Mouse (Mus musculus): ENCODE data around the gene Itsn1. TPM values are rescaled to one million over a fixed set of nuclear protein-coding genes. Genes with fewer than 3 reads are reported as not detected.

The Itsn1 gene
- polyA plus RNA-seq, 1 experiment from 2014 or later, result 55.2 TPM

- Histone ChIP-seq H3K4me1 (replicated peaks) (peaks cover 14% of the 10 kb centered on the region), H3K36me3 (peaks cover 60% of the 10 kb centered on the region), H3K9ac (no peak overlapping the region), H3K27ac (peak overlapping the region; percentile 35; the same call in 1 of the 2 replicates), H3K4me3 (no peak overlapping the region), H3K27me3 (no peaks in the 10 kb centered on the region), H3K9me3 (no peaks in the 10 kb centered on the region), H3K4me2 (no peak overlapping the region)
- ATAC-seq (ENCODE audit: low FRiP score), result no peak
- 66% methylated on average over 12 of the region's 12 CpGs for WGBS
These were observed 160.8 kb downstream of the Itsn1 start for GRCm38 (mm10) chr16:91889831-91890230.

- Histone ChIP-seq H3K4me3 (no peak overlapping the region), H3K9ac (no peak overlapping the region), H3K9me3 (no peaks in the 10 kb centered on the region), H3K27ac (0 out of 2 replicates have a peak overlapping the region, but pooled peaks have one; percentile 23), H3K4me2 (no peak overlapping the region), H3K27me3 (no peaks in the 10 kb centered on the region), H3K36me3 (peaks cover 73% of the 10 kb centered on the region), H3K4me1 (replicated peaks) (peaks cover 6% of the 10 kb centered on the region)
- WGBS, result 87% methylated on average over 11 of the region's 11 CpGs
- ATAC-seq (ENCODE audit: low FRiP score), result no peak
These were observed 162.1 kb downstream of the Itsn1 start for GRCm38 (mm10) chr16:91891218-91891617.

GRCm38 (mm10) chr16:91896426-91896830 lies 167.3 kb downstream of the Itsn1 start:
- Histone ChIP-seq H3K9me3 (no peaks in the 10 kb centered on the region), H3K36me3 (peaks cover 80% of the 10 kb centered on the region), H3K27me3 (no peaks in the 10 kb centered on the region), H3K4me2 (no peak overlapping the region), H3K27ac (peak overlapping the region; percentile 45), H3K4me3 (no peak overlapping the region), H3K9ac (no peak overlapping the region), H3K4me1 (replicated peaks) (peaks cover 19% of the 10 kb centered on the region)
- 56% methylated on average over 6 of the region's 6 CpGs for WGBS
- no peak for ATAC-seq (ENCODE audit: low FRiP score)

- H3K4me3 ChIP-seq, result no peak overlapping the region
- no peaks in the 10 kb centered on the region for H3K27me3 ChIP-seq
- H3K27ac ChIP-seq, result no peak overlapping the region
- peaks cover 86% of the 10 kb centered on the region for H3K36me3 ChIP-seq
- peaks cover 19% of the 10 kb centered on the region for H3K4me1 ChIP-seq (replicated peaks)
- no peaks in the 10 kb centered on the region for H3K9me3 ChIP-seq
- H3K9ac ChIP-seq, result 0 out of 2 replicates have a peak overlapping the region, but pooled peaks have one; percentile 2
- ATAC-seq (ENCODE audit: low FRiP score), result peak; percentile 43; the same call in 1 of the 2 replicates
- 55% methylated on average over 22 of the region's 22 CpGs for WGBS
- no peak overlapping the region for H3K4me2 ChIP-seq
These were observed 170.1 kb downstream of the Itsn1 start for GRCm38 (mm10) chr16:91898850-91899848.

GRCm38 (mm10) chr16:91900274-91900673 lies 171.2 kb downstream of the Itsn1 start:
- Histone ChIP-seq H3K9ac (no peak overlapping the region), H3K36me3 (peaks cover 83% of the 10 kb centered on the region), H3K4me2 (no peak overlapping the region), H3K27me3 (no peaks in the 10 kb centered on the region), H3K9me3 (no peaks in the 10 kb centered on the region), H3K4me1 (replicated peaks) (peaks cover 19% of the 10 kb centered on the region), H3K4me3 (no peak overlapping the region), H3K27ac (no peak overlapping the region)
- 44% methylated on average over 11 of the region's 11 CpGs for WGBS
- no peak for ATAC-seq (ENCODE audit: low FRiP score)

- H3K4me1 ChIP-seq (replicated peaks), result peaks cover 7% of the 10 kb centered on the region
- H3K27me3 ChIP-seq, result no peaks in the 10 kb centered on the region
- 94% methylated on average over 13 of the region's 13 CpGs for WGBS
- peaks cover 68% of the 10 kb centered on the region for H3K36me3 ChIP-seq
- H3K9ac ChIP-seq, result no peak overlapping the region
- H3K27ac ChIP-seq, result no peak overlapping the region
- H3K4me2 ChIP-seq, result no peak overlapping the region
- H3K4me3 ChIP-seq, result no peak overlapping the region
- ATAC-seq (ENCODE audit: low FRiP score), result no peak
- H3K9me3 ChIP-seq, result no peaks in the 10 kb centered on the region
These were observed 174.9 kb downstream of the Itsn1 start for GRCm38 (mm10) chr16:91903801-91904506.

- Histone ChIP-seq H3K27me3 (no peaks in the 10 kb centered on the region), H3K27ac (no peak overlapping the region), H3K9me3 (no peaks in the 10 kb centered on the region), H3K36me3 (peaks cover 73% of the 10 kb centered on the region), H3K4me3 (no peak overlapping the region), H3K9ac (no peak overlapping the region), H3K4me2 (no peak overlapping the region), H3K4me1 (replicated peaks) (no peaks in the 10 kb centered on the region)
- 87% methylated on average over 11 of the region's 11 CpGs for WGBS
- no peak for ATAC-seq (ENCODE audit: low FRiP score)
These were observed 176.2 kb downstream of the Itsn1 start for GRCm38 (mm10) chr16:91905127-91905860.

- Histone ChIP-seq H3K4me3 (no peak overlapping the region), H3K4me2 (no peak overlapping the region), H3K27ac (no peak overlapping the region), H3K9me3 (no peaks in the 10 kb centered on the region), H3K27me3 (no peaks in the 10 kb centered on the region), H3K36me3 (peaks cover 74% of the 10 kb centered on the region), H3K4me1 (replicated peaks) (no peaks in the 10 kb centered on the region), H3K9ac (no peak overlapping the region)
- no peak for ATAC-seq (ENCODE audit: low FRiP score)
- WGBS, result 90% methylated on average over 10 of the region's 10 CpGs
These were observed 176.9 kb downstream of the Itsn1 start for GRCm38 (mm10) chr16:91905987-91906386.

- Histone ChIP-seq H3K27ac (no peak overlapping the region), H3K27me3 (no peaks in the 10 kb centered on the region), H3K4me2 (no peak overlapping the region), H3K9me3 (no peaks in the 10 kb centered on the region), H3K4me3 (no peak overlapping the region), H3K9ac (no peak overlapping the region), H3K4me1 (replicated peaks) (no peaks in the 10 kb centered on the region), H3K36me3 (peaks cover 70% of the 10 kb centered on the region)
- no peak for ATAC-seq (ENCODE audit: low FRiP score)
- 86% methylated on average over 5 of the region's 5 CpGs for WGBS
These were observed 177.6 kb downstream of the Itsn1 start for GRCm38 (mm10) chr16:91906672-91907071.

GRCm38 (mm10) chr16:91907158-91907557 lies 178.1 kb downstream of the Itsn1 start:
- 80% methylated on average over 11 of the region's 11 CpGs for WGBS
- Histone ChIP-seq H3K4me2 (no peak overlapping the region), H3K27ac (no peak overlapping the region), H3K9ac (no peak overlapping the region), H3K27me3 (no peaks in the 10 kb centered on the region), H3K36me3 (peaks cover 70% of the 10 kb centered on the region), H3K4me3 (no peak overlapping the region), H3K4me1 (replicated peaks) (no peaks in the 10 kb centered on the region), H3K9me3 (no peaks in the 10 kb centered on the region)
- no peak for ATAC-seq (ENCODE audit: low FRiP score)

- Histone ChIP-seq H3K4me3 (no peak overlapping the region), H3K36me3 (peaks cover 67% of the 10 kb centered on the region), H3K9ac (no peak overlapping the region), H3K9me3 (no peaks in the 10 kb centered on the region), H3K4me2 (no peak overlapping the region), H3K27me3 (no peaks in the 10 kb centered on the region), H3K4me1 (replicated peaks) (no peaks in the 10 kb centered on the region), H3K27ac (no peak overlapping the region)
- WGBS, result 91% methylated on average over 15 of the region's 15 CpGs
- no peak for ATAC-seq (ENCODE audit: low FRiP score)
These were observed 180.7 kb downstream of the Itsn1 start for GRCm38 (mm10) chr16:91909569-91910335.

Measured in hindbrain, embryonic 13.5 days (tissue).